Mouse (Mus musculus) gastrocnemius, postnatal 10 days (tissue): ENCODE data around the gene Fkbp10. TPM values are rescaled to one million over a fixed set of nuclear protein-coding genes. Genes with fewer than 3 reads are reported as not detected.

ENCODE experiments used
- DNase-seq: peaks from one replicate; pipeline ENCODE4 v3.0.0; 2021; ENCODE audit warnings: mixed read lengths
- microRNA-seq, 2 experiments: library from miRNA; unstranded; fragments of <30 nt; microRNA quantifications; one replicate each; pipeline ENCODE4 v1.2.0; 2021
- total RNA-seq, 2 experiments: library from RNA; stranded (reverse); gene quantifications; 2 replicates each; pipeline ENCODE4 v1.2.3; 2021

Fkbp10 gene
- total RNA-seq, 2 experiments from 2014 or later, result 46.6 to 65.6 TPM

DNA sequence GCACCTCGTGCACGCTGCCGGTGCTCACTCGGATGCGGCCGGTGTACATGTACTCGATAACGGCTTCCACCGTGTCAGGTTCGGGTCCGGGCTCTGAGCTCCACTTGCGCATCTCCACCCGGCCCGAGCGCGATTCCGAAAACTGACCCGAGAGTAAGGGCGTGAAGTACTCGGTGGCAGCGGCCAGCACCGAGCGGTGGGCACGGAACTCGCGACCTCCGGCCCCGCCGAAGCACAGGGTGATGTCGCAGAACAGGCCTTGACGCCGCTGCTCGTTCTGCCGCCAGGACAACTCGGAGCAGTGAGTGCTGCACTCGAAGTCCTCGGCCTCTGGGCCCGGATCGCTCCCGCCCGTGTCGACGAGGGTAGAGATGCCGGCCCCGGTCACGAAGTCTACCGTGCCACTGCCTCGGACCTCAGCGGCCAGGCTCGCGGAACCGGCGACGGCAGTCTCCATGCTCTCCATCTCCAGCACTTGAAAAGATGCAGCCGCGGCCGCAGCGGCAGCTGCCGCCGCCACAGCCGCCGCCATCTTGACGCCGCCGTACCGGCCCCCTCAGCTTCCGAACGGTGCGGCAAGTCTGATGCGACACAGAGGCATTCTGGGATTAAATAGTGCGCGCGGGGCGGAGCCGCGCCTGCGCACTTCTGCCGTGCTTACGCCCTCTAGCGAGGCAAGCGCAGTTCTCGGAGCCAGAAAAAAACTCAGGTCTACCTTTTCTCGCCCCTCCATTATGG is 56.9 kb downstream of the Fkbp10 start, which contains the start of gene Klhl11:
TSS of gene Klhl11 (minus strand) at position 545 of the 738 bp plus-strand sequence.
- peak; percentile 90 for DNase-seq

GRCm38 (mm10) chr11:100472935-100473295 is 57.4 kb downstream of the Fkbp10 start:
- no peak for DNase-seq

Small RNA genes within 50 kb of the gene (microRNA-seq; reads per million reads assigned to microRNA genes)
- 0 reads per million in 2 experiments for gene Gm27374

Other genes starting within 250 kb of the Fkbp10 start
- gene Krt9, start 222.5 kb upstream of the Fkbp10 start, total RNA-seq, result not detected
- not detected for gene Krt14, start 208.1 kb upstream of the Fkbp10 start, total RNA-seq
- gene Krt16, start 166.8 kb upstream of the Fkbp10 start, total RNA-seq, result not detected
- under 1 TPM in 1 of 2 experiments, not detected in 1; 0.14 TPM for gene Krt17, start 154.7 kb upstream of the Fkbp10 start, total RNA-seq
- not detected for gene Krt42, start 145.8 kb upstream of the Fkbp10 start, total RNA-seq
- 100 to 1,000 TPM; 838 to 840 TPM for gene Eif1, start 95.8 kb upstream of the Fkbp10 start, total RNA-seq
- gene Gast, start 81.3 kb upstream of the Fkbp10 start, total RNA-seq, result not detected
- 1 to 10 TPM in 1 of 2 experiments, under 1 TPM in 1; 0.73 to 1.3 TPM for gene Hap1, start 59.6 kb upstream of the Fkbp10 start, total RNA-seq
- gene Jup, start 17.9 kb upstream of the Fkbp10 start, total RNA-seq, result 10 to 100 TPM; 81.4 to 90.0 TPM
- 10 to 100 TPM; 15.4 to 22.8 TPM for gene P3h4, start 861 bp upstream of the Fkbp10 start, total RNA-seq
- 10 to 100 TPM; 19.3 to 24.4 TPM for gene Nt5c3b, start 26.1 kb downstream of the Fkbp10 start, total RNA-seq
- gene Klhl10, start 26.2 kb downstream of the Fkbp10 start, total RNA-seq, result under 1 TPM; 0.38 to 0.63 TPM
- 10 to 100 TPM in 1 of 2 experiments, 1 to 10 TPM in 1; 8.0 to 12.9 TPM for gene Klhl11, start 57.0 kb downstream of the Fkbp10 start, total RNA-seq
- gene Acly, start 112.3 kb downstream of the Fkbp10 start, total RNA-seq, result 10 to 100 TPM; 26.6 to 34.6 TPM
- under 1 TPM; 0.14 to 0.16 TPM for gene Ttc25, start 129.9 kb downstream of the Fkbp10 start, total RNA-seq
- gene Cnp, start 159.2 kb downstream of the Fkbp10 start, total RNA-seq, result 10 to 100 TPM; 26.0 to 33.6 TPM
- 10 to 100 TPM; 29.1 to 30.1 TPM for gene Nkiras2, start 203.5 kb downstream of the Fkbp10 start, total RNA-seq
- 100 to 1,000 TPM; 191 to 195 TPM for gene Dnajc7, start 204.5 kb downstream of the Fkbp10 start, total RNA-seq